ENCODE assay signal across 10 mouse cellular contexts in genomic region chr2:73037266-73038046, GRCm38 (mm10). TPM values are rescaled to one million over a fixed set of nuclear protein-coding genes. Genes with fewer than 3 reads are reported as not detected.
DNase-seq lines count a peak whose midpoint lies in the region; ATAC-seq and TF ChIP-seq lines count a peak whose summit lies in the region.
"Had no signal": no experiment of that assay in that cellular context is flagged by ENCODE, and none has a peak within 500 bp of the region (broad histone marks: within the 10 kb centered on the region; RNA-seq: fewer than 3 reads in every experiment).

No protein-coding gene starts in this region.

- DNase-seq in lung, adult 2 months = no peak
- no peak for DNase-seq in lung, postnatal 25 days (ENCODE audit: low spot score)
- DNase-seq in liver, embryonic 14.5 days (ENCODE audit: low read depth in 3 of 3, low spot score in 3 of 3) = no peak
- DNase-seq in testis, postnatal 14 days (ENCODE audit: low spot score) = peak; percentile 22
- no peak for DNase-seq in thymus, adult 18-20 months
- no peak for DNase-seq in retina, embryonic 14.5 days (ENCODE audit: low spot score)
- no peak for DNase-seq in adrenal gland, postnatal 36 days
- DNase-seq: right cerebral cortex, postnatal 14 days had no signal

- TF ChIP-seq POLR2A in lung, adult 2 months (IDR thresholded peaks at IDR 0.05; ENCODE audit: borderline replicate concordance, extremely low read depth, low read depth, low read length) = 0 out of 2 replicates have a peak, but pooled peaks have one; percentile 15

- WGBS in lung, adult 2 months = 48% methylated on average over 13 of the region's 13 CpGs
- 17% methylated on average over 13 of the region's 13 CpGs for WGBS in heart, embryonic 13.5 days
- WGBS in liver, embryonic 14.5 days (ENCODE audit: insufficient replicate concordance) = 44% methylated on average over 13 of the region's 13 CpGs

- no peak for TF ChIP-seq EP300 in liver, embryonic 14.5 days (IDR thresholded peaks at IDR 0.05; ENCODE audit: low read depth)

- no peaks in the 10 kb centered on the region for H3K27me3 ChIP-seq in heart, embryonic 13.5 days (replicated peaks)
- no peaks in the 10 kb centered on the region for H3K27me3 ChIP-seq in liver, embryonic 14.5 days (ENCODE audit: control insufficient read depth, insufficient read depth, low read length)

- peak overlapping the region; percentile 73 for H3K9ac ChIP-seq in heart, embryonic 13.5 days
- no peak overlapping the region for H3K9ac ChIP-seq in liver, embryonic 14.5 days (replicated peaks)

- no peak for TF ChIP-seq CTCF in lung, adult 2 months (IDR thresholded peaks at IDR 0.05; ENCODE audit: insufficient read depth, low read length)
- no peak for TF ChIP-seq CTCF in liver, embryonic 14.5 days (IDR thresholded peaks at IDR 0.05; ENCODE audit: low read depth)

- H3K4me1 ChIP-seq in lung, adult 2 months (ENCODE audit: control insufficient read depth, insufficient read depth, low read length) = 0 out of 2 replicates have a peak, but pooled peaks cover 2% of the 10 kb centered on the region
- peaks cover 37% of the 10 kb centered on the region for H3K4me1 ChIP-seq in heart, embryonic 13.5 days
- H3K4me1 ChIP-seq in liver, embryonic 14.5 days (replicated peaks; ENCODE audit: control insufficient read depth in 2 of 2, insufficient read depth in 2 of 2, low read length in 1 of 2) = peaks cover 0 to 6% of the 10 kb centered on the region in 2 experiments; a peak in 3 of 4 replicates

- H3K36me3 ChIP-seq in heart, embryonic 13.5 days = no peaks in the 10 kb centered on the region
- no peaks in the 10 kb centered on the region for H3K36me3 ChIP-seq in liver, embryonic 14.5 days (replicated peaks; ENCODE audit: control insufficient read depth, insufficient read depth, low read depth)

- no peak for ATAC-seq in heart, embryonic 13.5 days (ENCODE audit: extremely low read depth, insufficient number of reproducible peaks, low FRiP score, low TSS enrichment)
- ATAC-seq in liver, embryonic 14.5 days (ENCODE audit: insufficient read depth) = peak; percentile 33; the same call in 1 of the 2 replicates

- H3K4me3 ChIP-seq in lung, adult 2 months (replicated peaks; ENCODE audit: extremely low read depth, low read depth, low read length) = no peak overlapping the region
- H3K4me3 ChIP-seq in heart, embryonic 13.5 days = peak overlapping the region; percentile 37
- H3K4me3 ChIP-seq in liver, embryonic 14.5 days (ENCODE audit: insufficient read depth in 1 of 2, low read depth in 2 of 2, low read length in 2 of 2) = no peak overlapping the region

- H3K27ac ChIP-seq in heart, embryonic 13.5 days (replicated peaks) = peak overlapping the region; percentile 95
- no peak overlapping the region for H3K27ac ChIP-seq in liver, embryonic 14.5 days

- no peaks in the 10 kb centered on the region for H3K9me3 ChIP-seq in heart, embryonic 13.5 days
- no peaks in the 10 kb centered on the region for H3K9me3 ChIP-seq in liver, embryonic 14.5 days (ENCODE audit: control insufficient read depth, low read length)

- peak overlapping the region; percentile 68 for H3K4me2 ChIP-seq in heart, embryonic 13.5 days
- H3K4me2 ChIP-seq in liver, embryonic 14.5 days (ENCODE audit: low read depth) = no peak overlapping the region

RNA-seq across cellular contexts. Expression of gene Gm11084, which starts 50.9 kb away (rescaled TPM):
- polyA plus RNA-seq in lung, adult 2 months (2012; rRNA removed) = not detected in 2 replicates
- not detected in 2 replicates for polyA plus RNA-seq in heart, embryonic 13.5 days (2015; fragmentation: Nextera tagmentation; extraction: Ambion mirVana)
- polyA plus RNA-seq in liver, embryonic 14.5 days (2012; rRNA removed) = not detected in 2 replicates
- not detected in 2 replicates for polyA plus RNA-seq in liver, embryonic 14.5 days (2014; fragmentation: Nextera tagmentation; extraction: Ambion mirVana)
- not detected for total RNA-seq in adrenal gland, postnatal 36 days (2021)
- total RNA-seq: gastrocnemius, postnatal 10 days had no signal

RNA-seq across cellular contexts. Expression of gene Sp3, which starts 57.2 kb away (rescaled TPM):
- polyA plus RNA-seq in lung, adult 2 months (2012; rRNA removed) = 13.1 and 16.5 TPM in 2 replicates
- 30.5 and 31.0 TPM in 2 replicates for polyA plus RNA-seq in heart, embryonic 13.5 days (2015; fragmentation: Nextera tagmentation; extraction: Ambion mirVana)
- polyA plus RNA-seq in liver, embryonic 14.5 days (2012; rRNA removed) = 13.1 and 19.0 TPM in 2 replicates
- 35.0 and 36.2 TPM in 2 replicates for polyA plus RNA-seq in liver, embryonic 14.5 days (2014; fragmentation: Nextera tagmentation; extraction: Ambion mirVana)
- 10 to 100 TPM; 54.0 to 62.2 TPM for total RNA-seq in adrenal gland, postnatal 36 days (2021)
